Mouse (Mus musculus) testis, adult 2 months (tissue): ENCODE measurements around the gene Tmigd1. TPM values are rescaled to one million over a fixed set of nuclear protein-coding genes. Genes with fewer than 3 reads are reported as not detected.
A peak's percentile ranks its signal among the peaks of the same experiment; 100 is the strongest.

Source experiments
- H3K27ac ChIP-seq: fragments of 200-500 bp; 2 replicates; pipeline ENCODE4 v1.5.1; 2012; ENCODE audit warnings: low read depth, low read length; ENCODE audit not compliant: control insufficient read depth, insufficient read depth
- H3K27me3 ChIP-seq: fragments of 200-500 bp; 2 replicates; pipeline ENCODE4 v1.6.1; 2012; ENCODE audit warnings: mild to moderate bottlenecking, low read length, moderate library complexity; ENCODE audit not compliant: control insufficient read depth, insufficient read depth
- H3K36me3 ChIP-seq: fragments of 200-500 bp; 2 replicates; pipeline ENCODE4 v1.6.1; 2012; ENCODE audit warnings: mild to moderate bottlenecking, low read length; ENCODE audit not compliant: control insufficient read depth, insufficient read depth
- H3K4me1 ChIP-seq: fragments of 200-500 bp; 2 replicates; pipeline ENCODE4 v1.6.1; 2012; ENCODE audit warnings: low read length; ENCODE audit not compliant: control insufficient read depth, insufficient read depth
- H3K4me3 ChIP-seq: fragments of 200-500 bp; 2 replicates; pipeline ENCODE4 v1.5.1; 2012; ENCODE audit warnings: low read depth, mild to moderate bottlenecking, low read length, moderate library complexity, mixed read lengths; ENCODE audit not compliant: control insufficient read depth
- CTCF ChIP-seq: fragments of 200-500 bp; IDR thresholded peaks from 2 replicates; pipeline ENCODE4 v1.5.1; 2012; ENCODE audit warnings: low read depth, mild to moderate bottlenecking, inconsistent platforms, low read length, moderate library complexity; ENCODE audit not compliant: control insufficient read depth, insufficient read depth, insufficient replicate concordance
- POLR2A ChIP-seq: fragments of 200-500 bp; IDR thresholded peaks from 2 replicates; pipeline ENCODE4 v1.6.1; 2012; ENCODE audit warnings: low read depth, mild to moderate bottlenecking, inconsistent platforms, low read length, moderate library complexity; ENCODE audit not compliant: control insufficient read depth
- polyA plus RNA-seq: library from polyadenylated mRNA; depleted of rRNA; stranded (reverse); fragments of >200 nt; gene quantifications from 2 replicates; pipeline ENCODE4 v1.2.3, GENCODE M21; 2012; rRNA removed

The Tmigd1 gene
- polyA plus RNA-seq, 1 experiment = not detected

- no peaks in the 10 kb centered on the region for H3K27me3 ChIP-seq
- H3K4me1 ChIP-seq = peaks cover 5% of the 10 kb centered on the region
- TF ChIP-seq CTCF (no peak), POLR2A (peak; percentile 62)
- peak overlapping the region; percentile 93 for H3K4me3 ChIP-seq
- H3K36me3 ChIP-seq = no peaks in the 10 kb centered on the region
- peak overlapping the region; percentile 58 for H3K27ac ChIP-seq
Observed at GRCm38 (mm10) chr11:76945386-76946202, 43.6 kb downstream of the Tmigd1 start.

GRCm38 (mm10) chr11:76946203-76946585, 44.2 kb downstream of the Tmigd1 start:
- Histone ChIP-seq H3K4me1 (peaks cover 5% of the 10 kb centered on the region), H3K36me3 (no peaks in the 10 kb centered on the region; the same call in 1 of the 2 replicates), H3K4me3 (peak overlapping the region; percentile 93), H3K27ac (peak overlapping the region; percentile 69), H3K27me3 (no peaks in the 10 kb centered on the region)
- TF ChIP-seq POLR2A (no peak), CTCF (no peak)

- no peaks in the 10 kb centered on the region; the same call in 1 of the 2 replicates for H3K36me3 ChIP-seq
- TF ChIP-seq POLR2A (no peak), CTCF (no peak)
- no peaks in the 10 kb centered on the region for H3K27me3 ChIP-seq
- H3K27ac ChIP-seq = no peak overlapping the region
- no peak overlapping the region for H3K4me3 ChIP-seq
- H3K4me1 ChIP-seq = no peaks in the 10 kb centered on the region
Observed at GRCm38 (mm10) chr11:76953536-76953935, 51.6 kb downstream of the Tmigd1 start.

GRCm38 (mm10) chr11:76965703-76966102, 63.7 kb downstream of the Tmigd1 start:
- peaks cover 3% of the 10 kb centered on the region for H3K36me3 ChIP-seq
- H3K4me1 ChIP-seq = no peaks in the 10 kb centered on the region
- TF ChIP-seq POLR2A = no peak
- no peak for TF ChIP-seq CTCF
- H3K4me3 ChIP-seq = no peak overlapping the region
- H3K27me3 ChIP-seq = no peaks in the 10 kb centered on the region
- H3K27ac ChIP-seq = no peak overlapping the region

Other genes with a start within 250 kb of the Tmigd1 start
- 0.49 and 0.66 TPM in 2 replicates for gene Bhlha9, start 229.7 kb upstream of the Tmigd1 start, polyA plus RNA-seq
- 0.19 and 0.34 TPM in 2 replicates for gene Trarg1, start 222.4 kb upstream of the Tmigd1 start, polyA plus RNA-seq
- 12.5 and 14.0 TPM in 2 replicates for gene Gosr1, start 138.6 kb upstream of the Tmigd1 start, polyA plus RNA-seq
- gene Cpd, start 55.1 kb upstream of the Tmigd1 start, polyA plus RNA-seq = 9.5 and 10.4 TPM in 2 replicates
- gene Blmh, start 22.6 kb downstream of the Tmigd1 start, polyA plus RNA-seq = 7.2 and 7.3 TPM in 2 replicates
- 1.0 and 1.7 TPM in 2 replicates for gene Slc6a4, start 96.4 kb downstream of the Tmigd1 start, polyA plus RNA-seq
- gene Nsrp1, start 176.3 kb downstream of the Tmigd1 start, polyA plus RNA-seq = 3.4 and 4.9 TPM in 2 replicates